In the genomic region with DNA sequence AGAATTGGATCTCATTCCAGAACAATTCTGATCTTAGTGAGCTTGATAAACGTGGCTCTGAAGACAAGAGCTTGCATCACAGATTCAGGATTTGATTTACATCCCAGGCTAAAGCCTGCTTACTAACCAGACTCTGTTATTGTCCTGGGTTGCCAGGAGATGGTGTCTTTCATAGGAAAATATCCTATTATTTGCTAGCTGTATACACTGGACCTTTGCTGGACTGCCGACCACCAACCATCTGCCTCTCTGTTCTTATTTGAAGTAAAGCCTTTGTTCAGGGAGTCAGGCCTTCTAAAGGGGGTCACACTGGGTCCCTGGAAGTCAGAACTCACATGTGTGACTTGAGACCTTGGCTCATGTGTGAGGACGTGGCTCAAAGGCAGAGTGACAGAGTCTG, we compare ENCODE assay signal across 25 mouse cellular contexts.
DNase-seq lines count a peak whose midpoint lies in the region; ATAC-seq lines count a peak whose summit lies in the region.
"Had no signal": no experiment of that assay in that cellular context is flagged by ENCODE, and none has a peak within 500 bp of the region (broad histone marks: within the 10 kb centered on the region; RNA-seq: fewer than 3 reads in every experiment).

No protein-coding gene starts in this region.

- H3K9me3 ChIP-seq in hindbrain, embryonic 10.5 days, result no peaks in the 10 kb centered on the region
- no peaks in the 10 kb centered on the region for H3K9me3 ChIP-seq in hindbrain, embryonic 13.5 days
- no peaks in the 10 kb centered on the region for H3K9me3 ChIP-seq in neural tube, embryonic 12.5 days
- H3K9me3 ChIP-seq in neural tube, embryonic 15.5 days (replicated peaks), result no peaks in the 10 kb centered on the region
- no peaks in the 10 kb centered on the region for H3K9me3 ChIP-seq in midbrain, embryonic 13.5 days
- H3K9me3 ChIP-seq: embryonic facial prominence, embryonic 12.5 days; G1E; intestine, embryonic 15.5 days had no signal

- no peaks in the 10 kb centered on the region for H3K27me3 ChIP-seq in hindbrain, embryonic 10.5 days (ENCODE audit: insufficient read depth, poor library complexity, severe bottlenecking)
- no peaks in the 10 kb centered on the region for H3K27me3 ChIP-seq in hindbrain, embryonic 13.5 days
- H3K27me3 ChIP-seq in neural tube, embryonic 12.5 days (replicated peaks), result no peaks in the 10 kb centered on the region
- H3K27me3 ChIP-seq in neural tube, embryonic 15.5 days (replicated peaks), result no peaks in the 10 kb centered on the region
- no peaks in the 10 kb centered on the region for H3K27me3 ChIP-seq in midbrain, embryonic 13.5 days
- H3K27me3 ChIP-seq: CH12.LX; embryonic facial prominence, embryonic 12.5 days; intestine, embryonic 15.5 days had no signal

- no peak overlapping the region for H3K9ac ChIP-seq in hindbrain, embryonic 13.5 days
- no peak overlapping the region for H3K9ac ChIP-seq in neural tube, embryonic 12.5 days
- no peak overlapping the region for H3K9ac ChIP-seq in neural tube, embryonic 15.5 days (replicated peaks)
- H3K9ac ChIP-seq in midbrain, embryonic 13.5 days (replicated peaks), result no peak overlapping the region
- H3K9ac ChIP-seq: embryonic facial prominence, embryonic 12.5 days; hindbrain, embryonic 14.5 days; intestine, embryonic 15.5 days had no signal

- 28% methylated on average over 3 of the region's 3 CpGs for WGBS in hindbrain, embryonic 10.5 days
- WGBS in hindbrain, embryonic 13.5 days, result 14% methylated on average over 3 of the region's 3 CpGs
- WGBS in neural tube, embryonic 12.5 days, result 25% methylated on average over 3 of the region's 3 CpGs
- WGBS in neural tube, embryonic 15.5 days, result 11% methylated on average over 3 of the region's 3 CpGs
- 11% methylated on average over 3 of the region's 3 CpGs for WGBS in midbrain, embryonic 13.5 days

- peaks cover 34% of the 10 kb centered on the region for H3K4me1 ChIP-seq in hindbrain, embryonic 10.5 days (replicated peaks)
- peaks cover 8% of the 10 kb centered on the region for H3K4me1 ChIP-seq in hindbrain, embryonic 13.5 days (replicated peaks)
- no peaks in the 10 kb centered on the region for H3K4me1 ChIP-seq in neural tube, embryonic 12.5 days
- H3K4me1 ChIP-seq in neural tube, embryonic 15.5 days, result peaks cover 2% of the 10 kb centered on the region; the same call in 1 of the 2 replicates
- peaks cover 11% of the 10 kb centered on the region for H3K4me1 ChIP-seq in midbrain, embryonic 13.5 days (replicated peaks)
- H3K4me1 ChIP-seq: embryonic facial prominence, embryonic 12.5 days; intestine, embryonic 15.5 days had no signal

- no peak for ATAC-seq in hindbrain, embryonic 13.5 days (ENCODE audit: low FRiP score)
- peak; percentile 35 for ATAC-seq in neural tube, embryonic 12.5 days (ENCODE audit: low FRiP score, low read depth)
- no peak for ATAC-seq in neural tube, embryonic 15.5 days (ENCODE audit: low FRiP score)
- peak; percentile 46; the same call in 1 of the 2 replicates for ATAC-seq in midbrain, embryonic 13.5 days
- ATAC-seq: intestine, embryonic 15.5 days had no signal

- no peaks in the 10 kb centered on the region for H3K36me3 ChIP-seq in hindbrain, embryonic 10.5 days
- no peaks in the 10 kb centered on the region for H3K36me3 ChIP-seq in hindbrain, embryonic 13.5 days
- no peaks in the 10 kb centered on the region for H3K36me3 ChIP-seq in neural tube, embryonic 12.5 days
- H3K36me3 ChIP-seq in neural tube, embryonic 15.5 days, result no peaks in the 10 kb centered on the region
- H3K36me3 ChIP-seq in midbrain, embryonic 13.5 days, result no peaks in the 10 kb centered on the region
- H3K36me3 ChIP-seq: embryonic facial prominence, embryonic 12.5 days; G1E; intestine, embryonic 15.5 days had no signal

- intact Hi-C loops in left cerebral cortex, postnatal 36 days (cut with DNase I), result no loop called here
- intact Hi-C loops in heart, postnatal 14 days (cut with DNase I), result no loop called here

- 0 out of 2 replicates have a peak overlapping the region, but pooled peaks have one; percentile 36 for H3K27ac ChIP-seq in hindbrain, embryonic 10.5 days
- H3K27ac ChIP-seq in hindbrain, embryonic 13.5 days, result no peak overlapping the region
- H3K27ac ChIP-seq in neural tube, embryonic 12.5 days, result no peak overlapping the region
- H3K27ac ChIP-seq in neural tube, embryonic 15.5 days (replicated peaks), result no peak overlapping the region
- no peak overlapping the region for H3K27ac ChIP-seq in midbrain, embryonic 13.5 days
- H3K27ac ChIP-seq: embryonic facial prominence, embryonic 12.5 days; hindbrain, embryonic 14.5 days; intestine, embryonic 15.5 days had no signal

- peak; percentile 38 for DNase-seq in hindbrain, embryonic 10.5 days (ENCODE audit: low spot score)
- no peak for DNase-seq in left cerebral cortex, postnatal 36 days (ENCODE audit: low spot score in 2 of 2)
- DNase-seq in heart, postnatal 14 days, result no peak
- DNase-seq: adrenal gland, adult 2 months; B cell, adult 2 months; cerebellum, adult 2 months; gastrocnemius, postnatal 14 days; heart, adult 11 months; kidney, adult 9 months; kidney, postnatal 14 days; lung, postnatal 4 days; retina, postnatal 1 day; right cerebral cortex, postnatal 25 days; spleen, adult 18-20 months; thymus, postnatal 14 days had no signal

- H3K4me3 ChIP-seq in hindbrain, embryonic 10.5 days, result no peak overlapping the region
- no peak overlapping the region for H3K4me3 ChIP-seq in hindbrain, embryonic 13.5 days
- no peak overlapping the region for H3K4me3 ChIP-seq in neural tube, embryonic 12.5 days
- no peak overlapping the region for H3K4me3 ChIP-seq in neural tube, embryonic 15.5 days (replicated peaks)
- no peak overlapping the region for H3K4me3 ChIP-seq in midbrain, embryonic 13.5 days (replicated peaks)
- H3K4me3 ChIP-seq: embryonic facial prominence, embryonic 12.5 days; intestine, embryonic 15.5 days had no signal

- H3K4me2 ChIP-seq in hindbrain, embryonic 13.5 days, result no peak overlapping the region
- H3K4me2 ChIP-seq in neural tube, embryonic 12.5 days (replicated peaks), result no peak overlapping the region
- H3K4me2 ChIP-seq in neural tube, embryonic 15.5 days, result no peak overlapping the region
- no peak overlapping the region for H3K4me2 ChIP-seq in midbrain, embryonic 13.5 days (replicated peaks)
- H3K4me2 ChIP-seq: embryonic facial prominence, embryonic 12.5 days; heart, embryonic 11.5 days; hindbrain, embryonic 14.5 days; intestine, embryonic 15.5 days had no signal

Comparison
In these comparisons a context has a peak if more than half of its experiments do, and no peak if none do; other contexts are left out.
1. ATAC-seq: peak in neural tube, embryonic 12.5 days (single experiment) and midbrain, embryonic 13.5 days (single experiment); none in hindbrain, embryonic 13.5 days (single experiment) and neural tube, embryonic 15.5 days (single experiment).